Mouse (Mus musculus) ES-E14 (cell line): ENCODE results near the gene Lpp. TPM values are rescaled to one million over a fixed set of nuclear protein-coding genes. Genes with fewer than 3 reads are reported as not detected.

ENCODE experiments used
- DNase-seq: peaks from one replicate; pipeline ENCODE4 v3.0.0-alpha.2; 2013; ENCODE audit warnings: low read depth, low spot score
- H3K27ac ChIP-seq: 2 replicates; pipeline ENCODE4 v1.5.1; 2012; ENCODE audit warnings: low read depth, mild to moderate bottlenecking, low read length, moderate library complexity, mixed read lengths; ENCODE audit not compliant: poor library complexity, insufficient read depth, severe bottlenecking
- H3K36me3 ChIP-seq: 2 replicates; pipeline ENCODE4 v1.6.1; 2012; ENCODE audit warnings: mild to moderate bottlenecking, low read length, moderate library complexity, mixed read lengths; ENCODE audit not compliant: control insufficient read depth, poor library complexity, insufficient read depth, severe bottlenecking
- H3K4me1 ChIP-seq, 2 experiments: fragments of 150-350 bp in 1 of 2; sonication (generic) in 1 of 2; 2 replicates each; pipeline ENCODE4 v1.6.1; 2012; ENCODE audit warnings: low read length in 2 of 2, mild to moderate bottlenecking in 1 of 2, mixed read lengths in 1 of 2; ENCODE audit not compliant: control insufficient read depth in 2 of 2, insufficient read depth in 2 of 2, poor library complexity in 1 of 2
- H3K4me3 ChIP-seq, 2 experiments: fragments of 150-350 bp in 1 of 2; sonication (generic) in 1 of 2; 2 replicates each; pipeline ENCODE4 v1.5.1; 2012; ENCODE audit warnings: low read length in 2 of 2, low read depth in 1 of 2, mild to moderate bottlenecking in 1 of 2, mixed read lengths in 1 of 2; ENCODE audit not compliant: insufficient read depth in 1 of 2, poor library complexity in 1 of 2, severe bottlenecking in 1 of 2
- H3K9ac ChIP-seq: 2 replicates; pipeline ENCODE4 v1.6.1; 2012; ENCODE audit warnings: low read depth, mild to moderate bottlenecking, low read length, mixed read lengths; ENCODE audit not compliant: poor library complexity, insufficient read depth, severe bottlenecking
- H3K9me3 ChIP-seq: fragments of 150-350 bp; sonication (generic); 2 replicates; pipeline ENCODE4 v1.6.1; 2012; ENCODE audit warnings: low read depth, mild to moderate bottlenecking, low read length; ENCODE audit not compliant: control insufficient read depth, insufficient read depth
- CHD2 ChIP-seq: IDR thresholded peaks from 2 replicates; pipeline ENCODE4 v1.6.1; 2014; ENCODE audit warnings: mild to moderate bottlenecking, low read depth, low read length, inconsistent platforms
- HCFC1 ChIP-seq: IDR thresholded peaks from 2 replicates; pipeline ENCODE4 v1.6.1; 2012; ENCODE audit warnings: low read length, inconsistent platforms, borderline replicate concordance; ENCODE audit not compliant: insufficient read depth
- MAFK ChIP-seq: IDR thresholded peaks from 2 replicates; pipeline ENCODE4 v1.6.1; 2014; ENCODE audit warnings: mild to moderate bottlenecking, low read depth, low read length, inconsistent platforms; ENCODE audit not compliant: insufficient read depth
- ZC3H11A ChIP-seq: IDR thresholded peaks from 2 replicates; pipeline ENCODE4 v1.6.1; 2012; ENCODE audit warnings: low read depth, mild to moderate bottlenecking, inconsistent platforms, low read length, borderline replicate concordance
- ZNF384 ChIP-seq: IDR thresholded peaks from 2 replicates; pipeline ENCODE4 v1.6.1; 2012; ENCODE audit warnings: low read depth, low read length, inconsistent platforms
- in situ Hi-C, 2 experiments: fragments of 600-800 bp; cut with MboI; formaldehyde crosslinking; loops; one replicate each; pipeline ENCODE4 v1.15.1; 2025; ENCODE audit warnings: low sequenced_read_pairs in 2 of 2, inconsistent platforms in 1 of 2; ENCODE audit not compliant: unreplicated experiment in 2 of 2
- total RNA-seq: library from RNA; depleted of rRNA; stranded (reverse); fragments of 300-350 nt; gene quantifications from 2 replicates; pipeline ENCODE4 v1.2.3, GENCODE M21; 2012

Gene Lpp
- total RNA-seq, 1 experiment: 31.4 TPM

DNA sequence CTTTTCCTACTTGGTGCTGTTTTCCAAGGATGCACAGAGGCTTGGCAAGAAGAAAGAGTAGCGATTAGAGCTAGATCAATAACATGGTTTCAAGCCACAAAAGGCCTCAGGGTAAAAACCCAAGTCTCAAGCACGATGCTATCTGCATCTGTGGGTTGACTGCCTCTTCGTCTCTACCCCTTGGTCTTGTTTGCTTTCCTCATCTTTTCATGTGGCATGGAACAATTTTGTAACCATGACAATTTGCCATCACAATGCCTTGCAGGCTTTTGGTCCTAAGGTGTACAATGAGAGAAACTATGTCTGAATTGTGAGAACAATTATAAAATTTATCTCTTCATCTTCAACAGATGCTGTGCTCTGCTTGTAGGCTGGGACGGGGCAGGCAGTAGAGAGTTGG lies 145.7 kb downstream of the Lpp start:
- H3K4me1 ChIP-seq: no peaks in the 10 kb centered on the region

DNA sequence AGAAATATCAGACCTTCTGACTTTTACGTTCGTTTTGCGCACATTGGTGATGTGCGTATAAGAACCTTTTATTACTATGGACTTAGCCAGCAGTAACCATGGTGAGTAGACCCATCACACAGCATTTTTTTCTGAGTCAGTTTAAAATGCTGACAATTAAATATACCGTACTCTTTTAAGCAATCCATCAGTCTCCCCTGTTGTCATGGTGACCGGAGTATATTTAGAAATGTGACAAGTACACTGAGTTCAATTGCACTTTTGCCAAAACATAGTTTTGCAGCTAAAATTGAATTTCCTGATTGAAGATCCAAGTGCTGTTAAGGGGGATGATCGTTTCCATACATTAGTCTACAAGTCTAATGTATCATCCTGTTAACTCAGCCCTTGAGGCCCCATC lies 149.6 kb downstream of the Lpp start:
- DNase-seq: no peak
- H3K4me1 ChIP-seq: no peaks in the 10 kb centered on the region
- H3K36me3 ChIP-seq: no peaks in the 10 kb centered on the region
- TF ChIP-seq CHD2: no peak
- TF ChIP-seq MAFK: no peak
- no peak for TF ChIP-seq ZC3H11A
- no peak for TF ChIP-seq ZNF384
- no peak for TF ChIP-seq HCFC1
- H3K4me3 ChIP-seq: no peak overlapping the region
- no peak overlapping the region for H3K27ac ChIP-seq
- no peaks in the 10 kb centered on the region for H3K9me3 ChIP-seq
- in situ Hi-C loops: no loop called here
- H3K9ac ChIP-seq: no peak overlapping the region

More for the DNA sequence above, 145.7 kb downstream of the Lpp start:
- no peak for DNase-seq
- no peak overlapping the region for H3K9ac ChIP-seq
- in situ Hi-C loops: no loop called here
- no peak for TF ChIP-seq CHD2
- no peak for TF ChIP-seq MAFK
- no peak for TF ChIP-seq ZNF384
- TF ChIP-seq ZC3H11A: no peak
- no peak for TF ChIP-seq HCFC1
- no peak overlapping the region for H3K4me3 ChIP-seq
- no peaks in the 10 kb centered on the region for H3K9me3 ChIP-seq
- H3K36me3 ChIP-seq: no peaks in the 10 kb centered on the region; the same call in 1 of the 2 replicates
- H3K27ac ChIP-seq: no peak overlapping the region

GRCm38 (mm10) chr16:24545366-24545765 lies 152.1 kb downstream of the Lpp start:
- Histone ChIP-seq H3K9ac (no peak overlapping the region), H3K4me3 (no peak overlapping the region), H3K36me3 (no peaks in the 10 kb centered on the region), H3K4me1 (no peaks in the 10 kb centered on the region), H3K27ac (no peak overlapping the region), H3K9me3 (no peaks in the 10 kb centered on the region)
- DNase-seq: no peak
- no peak for TF ChIP-seq HCFC1
- TF ChIP-seq CHD2: no peak
- no peak for TF ChIP-seq ZC3H11A
- TF ChIP-seq ZNF384: no peak
- no peak for TF ChIP-seq MAFK
- in situ Hi-C loops: no loop called here

GRCm38 (mm10) chr16:24558458-24558857 lies 165.2 kb downstream of the Lpp start:
- Histone ChIP-seq H3K4me1 (no peaks in the 10 kb centered on the region), H3K4me3 (no peak overlapping the region), H3K36me3 (no peaks in the 10 kb centered on the region), H3K9me3 (no peaks in the 10 kb centered on the region), H3K27ac (no peak overlapping the region), H3K9ac (no peak overlapping the region)
- DNase-seq: no peak
- TF ChIP-seq ZC3H11A (no peak), ZNF384 (no peak), MAFK (no peak), CHD2 (no peak), HCFC1 (no peak)
- in situ Hi-C loops: no loop called here

- no peak for TF ChIP-seq CHD2
- no peak for TF ChIP-seq HCFC1
- no peak for TF ChIP-seq ZNF384
- no peak for TF ChIP-seq ZC3H11A
- TF ChIP-seq MAFK: no peak
Observed at GRCm38 (mm10) chr16:24559811-24560210, 166.5 kb downstream of the Lpp start.

More at GRCm38 (mm10) chr16:24559811-24560210, 166.5 kb downstream of the Lpp start:
- in situ Hi-C loops: no loop called here
- no peak overlapping the region for H3K27ac ChIP-seq
- no peak overlapping the region for H3K4me3 ChIP-seq
- no peaks in the 10 kb centered on the region for H3K4me1 ChIP-seq
- H3K9me3 ChIP-seq: no peaks in the 10 kb centered on the region
- no peaks in the 10 kb centered on the region for H3K36me3 ChIP-seq
- H3K9ac ChIP-seq: no peak overlapping the region
- no peak for DNase-seq
